Mouse (Mus musculus): ENCODE data around the gene Fto.

DNA sequence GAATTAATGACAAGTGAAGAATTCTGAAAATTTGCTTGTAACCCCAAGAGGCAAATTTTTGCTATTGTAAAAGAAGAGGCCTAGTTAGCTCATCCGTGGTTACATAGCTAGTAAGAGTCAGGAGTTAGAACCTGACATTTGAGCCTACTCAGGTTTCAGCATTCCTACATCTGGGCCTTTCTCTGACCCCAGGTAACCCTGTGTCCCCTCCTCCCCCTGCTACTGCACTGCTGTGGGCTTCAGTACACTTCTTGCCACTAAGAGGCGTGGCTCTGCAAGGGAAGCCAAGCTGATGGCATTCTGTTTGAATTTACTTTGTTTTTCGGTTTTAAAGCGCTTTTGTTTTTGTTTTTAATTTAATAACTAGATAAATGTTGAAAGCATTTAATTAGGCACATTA lies 130.6 kb downstream of the Fto start:
- TF ChIP-seq CTCF (conservative IDR thresholded peaks at IDR 0.05; ENCODE audit: insufficient read depth, insufficient read length, low read depth, low read length): no peak
- no peak for TF ChIP-seq POLR2A (IDR thresholded peaks at IDR 0.05; ENCODE audit: low read depth, low read length)
